Mouse (Mus musculus) midbrain, embryonic 15.5 days (tissue): ENCODE data around the gene Ulk4. TPM values are rescaled to one million over a fixed set of nuclear protein-coding genes. Genes with fewer than 3 reads are reported as not detected.
"Not testable (repeated sequence)": the region's sequence is repeated elsewhere in the genome, so short reads cannot be mapped to it uniquely, and the experiment has no call there.

Experiments used
- ATAC-seq: fragments of 200-750 bp; cut with Nextera tagmentation; replicated peaks from 2 replicates; pipeline ENCODE4 v1.8.0; 2017; ENCODE audit warnings: moderate TSS enrichment
- H3K27ac ChIP-seq: fragments of 300-500 bp; sonication (generic); 2 replicates; pipeline ENCODE4 v1.5.1; 2015; ENCODE audit warnings: mild to moderate bottlenecking, inconsistent platforms
- H3K27me3 ChIP-seq: fragments of 300-500 bp; sonication (generic); replicated peaks from 2 replicates; pipeline ENCODE4 v1.6.1; 2015; ENCODE audit warnings: inconsistent platforms
- H3K36me3 ChIP-seq: fragments of 300-500 bp; sonication (generic); replicated peaks from 2 replicates; pipeline ENCODE4 v1.6.1; 2015; ENCODE audit warnings: inconsistent platforms
- H3K4me1 ChIP-seq: fragments of 300-500 bp; sonication (generic); 2 replicates; pipeline ENCODE4 v1.6.1; 2015; ENCODE audit warnings: inconsistent platforms
- H3K4me2 ChIP-seq: fragments of 300-500 bp; sonication (generic); 2 replicates; pipeline ENCODE4 v1.6.1; 2015; ENCODE audit warnings: inconsistent platforms, mild to moderate bottlenecking, moderate library complexity
- H3K4me3 ChIP-seq: fragments of 300-500 bp; sonication (generic); 2 replicates; pipeline ENCODE4 v1.5.1; 2015; ENCODE audit warnings: mild to moderate bottlenecking, inconsistent platforms
- H3K9ac ChIP-seq: fragments of 300-500 bp; sonication (generic); 2 replicates; pipeline ENCODE4 v1.6.1; 2015; ENCODE audit warnings: mild to moderate bottlenecking, inconsistent platforms
- H3K9me3 ChIP-seq: fragments of 300-500 bp; sonication (generic); 2 replicates; pipeline ENCODE4 v1.6.1; 2016; ENCODE audit warnings: inconsistent platforms
- WGBS: fragments of 180-500 bp; shearing (Covaris S2); methylation state at CpG from one replicate; pipeline ENCODE4 v1.1.7; 2015; ENCODE audit warnings: mixed read lengths; 5-methylcytosine and 5-hydroxymethylcytosine counted together
- polyA plus RNA-seq: library from polyadenylated mRNA; unstranded; fragments of >200 nt; fragmentation: Nextera tagmentation; extraction: Ambion mirVana; gene quantifications from 2 replicates; pipeline ENCODE4 v1.2.1, GENCODE M21; 2015

Ulk4 gene
- polyA plus RNA-seq, 1 experiment from 2014 or later: 92.9 TPM

DNA sequence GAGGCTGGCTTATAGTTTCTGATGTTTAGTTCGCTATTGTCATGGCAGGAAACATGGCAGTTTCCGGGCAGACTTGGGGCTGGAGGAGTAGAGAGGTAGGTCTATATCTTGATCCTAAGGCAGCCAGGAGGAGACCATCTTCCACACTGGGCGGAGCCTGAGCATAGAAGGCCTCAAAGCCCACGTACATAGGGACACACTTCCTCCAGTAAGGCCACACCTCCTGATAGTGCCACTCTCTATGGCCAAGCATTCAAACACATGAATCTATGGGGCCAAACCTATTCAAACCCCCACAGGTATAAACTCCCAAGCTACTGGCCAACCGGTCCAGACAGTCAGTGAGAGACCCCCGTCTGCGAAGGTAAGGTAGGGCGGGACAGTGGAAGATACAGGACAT is 35.6 kb downstream of the Ulk4 start:
- Histone ChIP-seq H3K4me3 (no peak overlapping the region), H3K9me3 (no peaks in the 10 kb centered on the region), H3K36me3 (no peaks in the 10 kb centered on the region), H3K4me2 (no peak overlapping the region), H3K4me1 (no peaks in the 10 kb centered on the region), H3K27ac (no peak overlapping the region), H3K27me3 (no peaks in the 10 kb centered on the region), H3K9ac (no peak overlapping the region)
- 0 out of 2 replicates have a peak, but pooled peaks have one; percentile 24 for ATAC-seq
- 82% methylated on average over 8 of the region's 8 CpGs for WGBS

DNA sequence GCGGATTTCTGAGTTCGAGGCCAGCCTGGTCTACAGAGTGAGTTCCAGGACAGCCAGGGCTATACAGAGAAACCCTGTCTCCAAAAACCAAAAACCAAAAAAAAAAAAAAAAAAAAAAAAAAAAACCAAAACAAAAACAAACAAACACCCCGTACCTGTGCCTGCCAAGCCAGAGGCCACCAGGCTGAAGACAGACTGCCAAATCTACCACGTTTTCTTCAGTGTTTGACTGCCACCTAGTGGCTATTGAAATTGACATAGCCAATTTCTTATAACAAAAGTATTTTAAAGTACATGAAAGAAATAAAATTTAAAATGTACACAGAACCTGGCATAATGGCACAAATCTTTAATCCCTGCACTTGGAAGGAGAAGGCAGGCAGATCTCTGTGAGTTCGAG is 36.8 kb downstream of the Ulk4 start:
- not testable (repeated sequence) for H3K4me3 ChIP-seq, H3K9me3 ChIP-seq, H3K36me3 ChIP-seq, H3K9ac ChIP-seq, H3K27ac ChIP-seq, H3K4me1 ChIP-seq, ATAC-seq, H3K27me3 ChIP-seq, H3K4me2 ChIP-seq
- WGBS: 42% methylated on average over 5 of the region's 5 CpGs

DNA sequence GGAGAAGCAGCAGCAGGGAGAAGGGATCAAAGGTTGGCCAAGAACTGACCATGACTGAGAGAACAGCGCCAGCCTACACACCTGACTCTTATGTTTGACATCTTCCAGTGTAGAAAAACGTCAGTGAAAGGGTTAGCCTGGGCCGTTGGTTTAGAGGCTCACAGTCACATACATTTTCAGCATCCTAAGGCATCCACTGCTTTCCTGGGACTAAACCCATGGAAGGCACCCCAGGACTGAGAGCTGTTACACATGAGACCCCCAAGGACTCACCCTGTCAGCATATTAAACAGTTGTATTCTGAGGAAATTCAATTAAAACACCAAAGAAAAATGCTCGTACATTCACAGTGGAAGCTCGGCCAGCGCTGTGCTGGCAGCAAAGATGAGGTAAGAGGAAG is 37.4 kb downstream of the Ulk4 start:
- 82% methylated on average over 6 of the region's 6 CpGs for WGBS
- H3K4me3 ChIP-seq: no peak overlapping the region
- H3K27me3 ChIP-seq: no peaks in the 10 kb centered on the region
- no peak for ATAC-seq
- no peaks in the 10 kb centered on the region for H3K36me3 ChIP-seq
- H3K9me3 ChIP-seq: no peaks in the 10 kb centered on the region
- H3K4me1 ChIP-seq: no peaks in the 10 kb centered on the region
- H3K4me2 ChIP-seq: no peak overlapping the region
- no peak overlapping the region for H3K9ac ChIP-seq
- no peak overlapping the region for H3K27ac ChIP-seq

DNA sequence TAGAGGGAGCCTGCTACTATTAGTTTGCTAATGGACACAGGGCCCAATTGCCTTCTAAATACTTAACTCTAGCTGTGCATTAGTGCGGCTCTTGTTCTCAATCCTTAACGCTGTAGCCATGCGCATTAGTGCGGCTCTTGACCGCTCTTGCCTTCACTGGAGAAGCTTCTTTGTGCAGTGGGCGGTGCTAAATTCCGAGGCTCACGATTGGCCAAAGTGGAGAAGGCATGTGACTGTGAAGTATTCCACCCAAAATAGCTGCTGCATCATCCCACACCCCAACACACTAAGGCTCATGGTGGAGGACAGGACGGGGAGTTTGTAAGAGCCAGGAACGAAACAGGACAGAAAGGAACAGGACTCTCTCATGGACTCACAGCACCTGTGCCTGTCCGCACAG is 58.4 kb downstream of the Ulk4 start:
- Histone ChIP-seq H3K36me3 (no peaks in the 10 kb centered on the region), H3K27ac (no peak overlapping the region), H3K9ac (no peak overlapping the region), H3K27me3 (no peaks in the 10 kb centered on the region), H3K4me2 (no peak overlapping the region), H3K4me1 (no peaks in the 10 kb centered on the region), H3K4me3 (no peak overlapping the region), H3K9me3 (no peaks in the 10 kb centered on the region)
- ATAC-seq: no peak
- 83% methylated on average over 11 of the region's 11 CpGs for WGBS

DNA sequence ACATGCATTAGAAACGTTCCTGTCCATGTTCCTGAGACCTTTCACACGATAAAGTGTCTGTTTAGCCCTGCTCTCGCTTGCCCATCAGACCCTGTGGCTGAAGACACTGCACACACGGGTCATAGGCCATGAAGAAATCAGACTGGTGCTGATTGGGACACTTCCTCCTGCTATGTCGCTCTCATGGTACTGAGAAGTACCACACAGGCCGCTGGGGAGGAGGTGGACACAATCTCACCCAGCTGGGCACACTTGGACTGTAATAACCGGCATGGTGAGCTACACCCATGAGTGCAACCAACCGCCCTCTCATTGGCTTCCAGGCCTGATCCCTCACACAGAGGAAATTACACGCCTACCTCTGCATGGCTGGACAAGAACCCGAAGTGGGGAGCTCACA is 58.8 kb downstream of the Ulk4 start:
- Histone ChIP-seq H3K36me3 (no peaks in the 10 kb centered on the region), H3K4me2 (no peak overlapping the region), H3K4me3 (no peak overlapping the region), H3K27me3 (no peaks in the 10 kb centered on the region), H3K9ac (no peak overlapping the region), H3K9me3 (no peaks in the 10 kb centered on the region), H3K27ac (no peak overlapping the region), H3K4me1 (no peaks in the 10 kb centered on the region)
- no peak for ATAC-seq
- WGBS: 85% methylated on average over 10 of the region's 10 CpGs

DNA sequence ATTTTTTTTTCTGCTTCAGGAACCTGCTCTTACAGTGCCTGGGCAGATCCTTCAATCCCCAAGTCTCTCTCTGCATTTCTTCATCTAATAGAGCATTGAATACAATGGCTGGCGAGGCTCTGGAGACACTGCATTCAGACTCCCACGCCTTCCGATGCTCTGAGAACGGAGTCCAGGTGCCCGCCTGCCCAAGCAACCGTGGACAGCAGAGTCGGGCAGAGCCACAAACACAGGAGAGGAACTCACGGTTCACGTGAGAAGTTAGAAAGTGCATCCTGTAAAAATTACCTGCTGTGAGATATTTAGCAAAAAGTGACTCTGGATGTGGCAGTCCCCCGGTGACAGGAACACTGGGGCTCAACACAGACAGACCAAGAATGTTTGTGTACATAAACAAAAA is 59.3 kb downstream of the Ulk4 start:
- H3K27me3 ChIP-seq: no peaks in the 10 kb centered on the region
- no peak overlapping the region for H3K27ac ChIP-seq
- 89% methylated on average over 10 of the region's 10 CpGs for WGBS
- no peak overlapping the region for H3K9ac ChIP-seq
- H3K4me1 ChIP-seq: no peaks in the 10 kb centered on the region
- no peak for ATAC-seq
- no peaks in the 10 kb centered on the region for H3K36me3 ChIP-seq
- no peak overlapping the region for H3K4me3 ChIP-seq
- no peaks in the 10 kb centered on the region for H3K9me3 ChIP-seq
- H3K4me2 ChIP-seq: no peak overlapping the region

DNA sequence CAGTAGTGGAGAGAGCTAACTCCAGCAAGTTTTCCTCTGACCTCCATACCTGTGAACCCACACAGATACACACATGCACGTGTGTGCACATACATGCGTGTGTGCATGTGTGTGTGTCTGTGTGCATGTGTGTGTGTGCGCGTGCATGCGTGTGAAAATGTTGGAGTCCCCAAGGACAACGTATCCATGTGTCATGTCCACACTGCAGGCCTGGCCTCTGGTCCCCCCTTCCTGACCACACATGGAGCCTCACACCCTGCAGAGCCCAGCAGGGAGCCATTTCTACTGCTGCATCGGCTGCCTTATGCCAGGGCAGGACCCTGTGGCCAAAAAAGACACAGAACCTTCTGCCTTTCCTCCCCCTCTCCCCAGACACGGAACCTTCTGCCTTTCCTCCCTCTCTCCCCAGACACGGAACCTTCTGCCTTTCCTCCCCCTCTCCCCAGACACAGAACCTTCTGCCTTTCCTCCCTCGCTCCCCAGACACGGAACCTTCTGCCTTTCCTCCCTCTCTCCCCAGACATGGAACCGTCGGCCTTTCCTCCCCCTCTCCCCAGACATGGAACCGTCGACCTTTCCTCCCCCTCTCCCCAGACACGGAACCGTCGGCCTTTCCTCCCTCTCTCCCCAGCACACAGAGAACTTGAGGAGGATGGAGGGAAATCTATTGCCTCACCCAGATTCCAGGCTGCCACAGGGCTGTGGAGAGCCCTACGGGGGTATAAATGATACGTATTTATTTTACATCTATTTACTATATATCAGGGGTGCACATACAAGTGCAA is 60.3 kb downstream of the Ulk4 start:
- no peak overlapping the region for H3K9ac ChIP-seq
- no peak overlapping the region for H3K4me2 ChIP-seq
- 82% methylated on average over 20 of the region's 20 CpGs for WGBS
- no peak overlapping the region for H3K27ac ChIP-seq
- no peak for ATAC-seq
- H3K9me3 ChIP-seq: no peaks in the 10 kb centered on the region
- no peak overlapping the region for H3K4me3 ChIP-seq
- H3K27me3 ChIP-seq: no peaks in the 10 kb centered on the region
- no peaks in the 10 kb centered on the region for H3K36me3 ChIP-seq
- no peaks in the 10 kb centered on the region for H3K4me1 ChIP-seq

DNA sequence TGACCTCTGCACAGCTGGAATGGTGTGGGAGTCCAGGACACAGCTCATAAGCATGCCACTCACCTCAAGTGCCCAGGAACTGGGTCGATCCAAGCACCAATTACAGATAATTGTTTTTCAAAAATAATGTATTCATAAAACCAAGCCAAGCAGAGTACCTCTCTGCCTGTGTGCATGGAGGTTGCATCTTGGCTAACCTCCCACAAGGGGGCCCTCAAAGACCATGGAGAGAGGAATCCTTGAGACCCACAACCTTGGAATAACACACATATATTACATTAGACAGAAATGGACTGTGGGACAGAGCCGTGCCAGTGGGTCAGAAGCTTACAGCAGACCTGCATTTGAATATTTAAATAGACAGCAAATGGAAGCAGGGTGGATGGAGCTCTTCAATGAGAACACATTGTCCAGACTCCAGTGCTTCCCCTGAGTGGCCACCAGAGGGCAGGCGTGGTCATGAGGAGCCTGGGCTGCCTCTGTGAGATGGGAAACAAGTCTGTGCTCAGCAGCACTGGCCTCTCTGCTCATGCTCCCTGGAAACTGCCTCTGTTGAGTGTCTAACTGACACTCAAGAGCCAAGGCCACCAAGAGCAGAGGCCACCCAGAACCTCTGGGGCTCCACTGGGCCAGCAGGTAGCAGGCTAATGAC is 61.5 kb downstream of the Ulk4 start:
- no peaks in the 10 kb centered on the region for H3K36me3 ChIP-seq
- peak; percentile 50; the same call in 1 of the 2 replicates for ATAC-seq
- no peaks in the 10 kb centered on the region for H3K9me3 ChIP-seq
- H3K4me3 ChIP-seq: no peak overlapping the region
- 26% methylated on average over 3 of the region's 3 CpGs for WGBS
- no peak overlapping the region for H3K27ac ChIP-seq
- H3K4me2 ChIP-seq: no peak overlapping the region
- H3K27me3 ChIP-seq: no peaks in the 10 kb centered on the region
- H3K4me1 ChIP-seq: no peaks in the 10 kb centered on the region
- no peak overlapping the region for H3K9ac ChIP-seq

DNA sequence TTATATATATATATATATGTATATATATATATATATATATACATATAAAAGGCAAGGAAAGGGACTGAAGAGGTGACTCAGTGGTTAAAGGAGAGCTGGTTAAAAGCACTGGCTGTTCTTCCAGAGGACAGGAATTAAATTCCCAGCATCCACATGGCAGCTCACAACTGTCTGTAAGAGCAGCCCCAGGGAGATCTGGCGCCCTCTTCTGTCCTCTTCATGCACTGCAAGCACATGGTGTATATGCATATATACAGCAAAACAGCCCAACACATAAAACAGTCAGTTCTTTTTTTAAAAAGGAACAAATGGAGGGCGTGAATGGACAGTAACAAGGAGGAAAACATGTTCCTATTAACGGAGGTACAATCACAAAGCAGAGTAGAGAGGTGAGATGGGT is 64.7 kb downstream of the Ulk4 start:
- no peak overlapping the region for H3K4me3 ChIP-seq
- no peak overlapping the region for H3K9ac ChIP-seq
- no peak for ATAC-seq
- no peak overlapping the region for H3K27ac ChIP-seq
- H3K4me2 ChIP-seq: no peak overlapping the region
- H3K9me3 ChIP-seq: no peaks in the 10 kb centered on the region
- no peaks in the 10 kb centered on the region for H3K4me1 ChIP-seq
- WGBS: 76% methylated on average over 3 of the region's 3 CpGs
- no peaks in the 10 kb centered on the region for H3K27me3 ChIP-seq
- no peaks in the 10 kb centered on the region for H3K36me3 ChIP-seq

DNA sequence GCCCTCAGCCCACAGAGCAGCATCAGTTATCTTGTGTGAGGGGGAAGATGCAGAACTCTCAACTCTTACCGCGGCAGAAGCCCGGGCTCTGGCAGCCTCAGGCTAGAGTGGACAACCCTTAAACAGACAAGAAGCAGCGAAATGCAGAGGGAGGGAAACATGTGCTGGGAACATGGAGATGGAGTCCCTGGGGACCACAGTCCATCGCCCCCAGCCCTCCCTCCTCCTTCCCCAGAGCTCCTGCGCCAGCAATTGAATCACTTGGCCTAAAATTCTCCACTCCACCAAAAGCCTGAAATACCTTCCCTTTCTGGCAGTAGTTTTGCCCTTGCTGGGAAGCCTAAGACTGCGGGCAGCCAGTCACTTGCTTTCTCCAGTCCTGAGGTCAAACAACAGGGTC is 72.0 kb downstream of the Ulk4 start:
- no peak overlapping the region for H3K9ac ChIP-seq
- no peak overlapping the region for H3K4me2 ChIP-seq
- 81% methylated on average over 7 of the region's 7 CpGs for WGBS
- no peak for ATAC-seq
- H3K9me3 ChIP-seq: no peaks in the 10 kb centered on the region
- no peaks in the 10 kb centered on the region for H3K36me3 ChIP-seq
- no peaks in the 10 kb centered on the region for H3K27me3 ChIP-seq
- H3K27ac ChIP-seq: no peak overlapping the region
- no peak overlapping the region for H3K4me3 ChIP-seq
- peaks cover 4% of the 10 kb centered on the region; the same call in 1 of the 2 replicates for H3K4me1 ChIP-seq

DNA sequence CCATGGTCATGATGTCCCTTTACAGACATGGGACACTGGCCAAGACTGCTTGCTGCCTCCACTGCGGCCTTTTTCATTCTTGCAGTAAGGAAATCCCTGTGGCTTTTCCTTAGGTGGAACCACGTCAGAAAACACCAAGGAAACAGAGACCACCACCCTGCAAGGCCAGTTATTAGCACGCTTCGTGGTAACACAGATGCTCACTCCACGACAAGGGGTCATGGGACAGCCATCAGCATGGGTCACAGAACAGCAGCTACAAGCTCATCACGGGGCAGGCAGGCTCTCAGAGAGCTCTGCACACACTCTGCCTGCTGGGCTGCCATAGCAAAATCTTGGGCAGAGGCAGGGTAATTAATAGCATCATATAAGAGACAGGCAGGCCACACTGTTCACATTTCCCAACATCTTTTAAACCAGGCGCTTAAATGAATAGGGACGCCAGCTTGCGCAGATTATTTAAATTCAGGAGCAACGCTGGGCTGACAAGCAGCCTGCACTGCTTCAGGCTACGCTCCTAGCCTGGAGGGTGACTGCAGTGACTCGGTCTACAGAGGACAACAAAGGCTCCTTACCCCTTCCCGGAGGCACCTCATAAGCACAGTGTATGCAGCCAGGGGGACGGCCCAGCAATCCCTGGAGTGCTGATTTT is 72.7 kb downstream of the Ulk4 start:
- no peak overlapping the region for H3K4me3 ChIP-seq
- peaks cover 4% of the 10 kb centered on the region; the same call in 1 of the 2 replicates for H3K4me1 ChIP-seq
- no peaks in the 10 kb centered on the region for H3K36me3 ChIP-seq
- no peak overlapping the region for H3K27ac ChIP-seq
- no peak for ATAC-seq
- no peak overlapping the region for H3K9ac ChIP-seq
- H3K9me3 ChIP-seq: no peaks in the 10 kb centered on the region
- 63% methylated on average over 14 of the region's 14 CpGs for WGBS
- H3K4me2 ChIP-seq: no peak overlapping the region
- H3K27me3 ChIP-seq: no peaks in the 10 kb centered on the region

DNA sequence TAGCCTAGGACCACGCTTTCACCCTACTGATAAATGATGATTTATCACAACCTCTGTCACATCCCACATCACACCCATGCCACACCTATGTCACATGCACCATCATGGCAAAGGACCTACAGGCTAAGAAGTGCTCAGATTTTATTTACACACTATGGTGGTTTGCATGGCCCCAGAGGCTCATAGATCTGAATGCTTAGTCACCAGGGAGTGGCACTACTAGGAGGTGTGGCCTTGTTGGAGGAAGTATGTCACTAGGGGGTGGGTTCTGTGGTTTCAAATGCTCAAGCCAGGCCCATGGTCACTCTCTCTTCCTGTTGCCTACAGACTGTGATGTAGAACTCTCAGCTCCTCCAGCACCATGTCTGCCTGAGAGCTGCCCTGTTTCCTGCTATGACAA is 73.3 kb downstream of the Ulk4 start:
- no peak overlapping the region for H3K4me2 ChIP-seq
- H3K4me3 ChIP-seq: no peak overlapping the region
- 92% methylated on average over 1 of the region's 1 CpGs for WGBS
- H3K27ac ChIP-seq: no peak overlapping the region
- ATAC-seq: no peak
- H3K4me1 ChIP-seq: peaks cover 4% of the 10 kb centered on the region; the same call in 1 of the 2 replicates
- H3K9ac ChIP-seq: no peak overlapping the region
- no peaks in the 10 kb centered on the region for H3K36me3 ChIP-seq
- no peaks in the 10 kb centered on the region for H3K27me3 ChIP-seq
- no peaks in the 10 kb centered on the region for H3K9me3 ChIP-seq
